Mouse (Mus musculus) liver, adult 2 months (tissue): Measurements from ENCODE around the gene Doc2b. TPM values are rescaled to one million over a fixed set of nuclear protein-coding genes. Genes with fewer than 3 reads are reported as not detected.
A peak's percentile ranks its signal among the peaks of the same experiment; 100 is the strongest.

Experiments
- DNase-seq: peaks from one replicate; pipeline ENCODE4 v3.0.0-alpha.2; 2011; ENCODE audit warnings: low read depth, low spot score; ENCODE audit errors: extremely low read depth
- H3K27ac ChIP-seq: fragments of 200-500 bp; replicated peaks from 2 replicates; pipeline ENCODE4 v1.5.1; 2012; ENCODE audit warnings: low read depth, mild to moderate bottlenecking, control low read depth, inconsistent platforms, low read length; ENCODE audit not compliant: insufficient read depth
- H3K27me3 ChIP-seq: fragments of 200-500 bp; 2 replicates; pipeline ENCODE4 v1.6.1; 2012; ENCODE audit warnings: mild to moderate bottlenecking, moderate library complexity, low read length, inconsistent platforms; ENCODE audit not compliant: control insufficient read depth, insufficient read depth
- H3K36me3 ChIP-seq: fragments of 200-500 bp; 2 replicates; pipeline ENCODE4 v1.6.1; 2012; ENCODE audit warnings: low read length, inconsistent platforms; ENCODE audit not compliant: control insufficient read depth, insufficient read depth
- H3K4me1 ChIP-seq: fragments of 200-500 bp; 2 replicates; pipeline ENCODE4 v1.6.1; 2011; ENCODE audit warnings: low read length; ENCODE audit not compliant: control insufficient read depth, insufficient read depth
- H3K4me3 ChIP-seq: fragments of 200-500 bp; 2 replicates; pipeline ENCODE4 v1.5.1; 2011; ENCODE audit warnings: low read depth, mild to moderate bottlenecking, control low read depth, low read length, moderate library complexity; ENCODE audit not compliant: insufficient read depth
- H3K79me2 ChIP-seq: fragments of 200-500 bp; 2 replicates; pipeline ENCODE4 v1.6.1; 2012; ENCODE audit warnings: inconsistent platforms, mild to moderate bottlenecking, low read length, moderate library complexity; ENCODE audit not compliant: control insufficient read depth, insufficient read depth
- H3K9ac ChIP-seq: fragments of 200-500 bp; 2 replicates; pipeline ENCODE4 v1.6.1; 2012; ENCODE audit warnings: low read depth, mild to moderate bottlenecking, control low read depth, inconsistent platforms, low read length
- CTCF ChIP-seq: fragments of 200-500 bp; IDR thresholded peaks from 2 replicates; pipeline ENCODE4 v1.5.1; 2011; ENCODE audit warnings: low read depth, low read length, control low read depth
- POLR2A ChIP-seq: fragments of 200-500 bp; IDR thresholded peaks from 2 replicates; pipeline ENCODE4 v1.6.1; 2011; ENCODE audit warnings: low read length, control low read depth; ENCODE audit not compliant: insufficient read depth; ENCODE audit errors: extremely low read depth
- WGBS: fragments of 180-500 bp; shearing (Covaris S2); methylation state at CpG from one replicate; pipeline ENCODE4 v1.1.7; 2018; 5-methylcytosine and 5-hydroxymethylcytosine counted together
- polyA plus RNA-seq: library from polyadenylated mRNA; depleted of rRNA; stranded (reverse); fragments of >200 nt; gene quantifications from 2 replicates; pipeline ENCODE4 v1.2.3, GENCODE M21; 2012
- total RNA-seq: library from RNA; depleted of rRNA; stranded (reverse); fragments of >200 nt; gene quantifications from 2 replicates; pipeline ENCODE4 v1.2.3, GENCODE M21; 2014

Doc2b gene
- total and polyA plus RNA-seq, 2 experiments = 0.07 to 0.09 TPM

GRCm38 (mm10) chr11:75738477-75738821, 57.4 kb downstream of the Doc2b start:
- Histone ChIP-seq H3K27ac (no peak overlapping the region), H3K79me2 (peaks cover 60% of the 10 kb centered on the region), H3K4me3 (no peak overlapping the region), H3K27me3 (no peaks in the 10 kb centered on the region), H3K9ac (no peak overlapping the region), H3K36me3 (no peaks in the 10 kb centered on the region; the same call in 1 of the 2 replicates), H3K4me1 (peaks cover 48% of the 10 kb centered on the region)
- no peak for DNase-seq
- TF ChIP-seq POLR2A (no peak), CTCF (no peak)
- WGBS = 84% methylated on average over 7 of the region's 7 CpGs

GRCm38 (mm10) chr11:75737806-75738476, 57.9 kb downstream of the Doc2b start:
- Histone ChIP-seq H3K27me3 (no peaks in the 10 kb centered on the region), H3K79me2 (peaks cover 61% of the 10 kb centered on the region), H3K4me3 (no peak overlapping the region), H3K27ac (peak overlapping the region; percentile 21; the same call in 1 of the 2 replicates), H3K9ac (no peak overlapping the region), H3K4me1 (peaks cover 46% of the 10 kb centered on the region), H3K36me3 (no peaks in the 10 kb centered on the region; the same call in 1 of the 2 replicates)
- TF ChIP-seq POLR2A (no peak), CTCF (no peak)
- WGBS = 11% methylated on average over 2 of the region's 2 CpGs
- DNase-seq = peak; percentile 93

GRCm38 (mm10) chr11:75736978-75737377, 58.9 kb downstream of the Doc2b start:
- TF ChIP-seq CTCF (no peak), POLR2A (no peak)
- H3K27me3 ChIP-seq = no peaks in the 10 kb centered on the region
- DNase-seq = no peak
- H3K4me1 ChIP-seq = peaks cover 42% of the 10 kb centered on the region
- H3K4me3 ChIP-seq = no peak overlapping the region
- H3K27ac ChIP-seq = 0 out of 2 replicates have a peak overlapping the region, but pooled peaks have one; percentile 5
- peaks cover 57% of the 10 kb centered on the region for H3K79me2 ChIP-seq
- H3K9ac ChIP-seq = no peak overlapping the region; the same call in 1 of the 2 replicates
- H3K36me3 ChIP-seq = no peaks in the 10 kb centered on the region; the same call in 1 of the 2 replicates
- 30% methylated on average over 3 of the region's 3 CpGs for WGBS

- no peak overlapping the region for H3K9ac ChIP-seq
- H3K4me1 ChIP-seq = peaks cover 34% of the 10 kb centered on the region
- no peak for TF ChIP-seq CTCF
- TF ChIP-seq POLR2A = no peak
- no peaks in the 10 kb centered on the region; the same call in 1 of the 2 replicates for H3K36me3 ChIP-seq
- no peak for DNase-seq
- H3K27me3 ChIP-seq = no peaks in the 10 kb centered on the region
- no peak overlapping the region for H3K27ac ChIP-seq
- peaks cover 52% of the 10 kb centered on the region; the same call in 1 of the 2 replicates for H3K79me2 ChIP-seq
- no peak overlapping the region for H3K4me3 ChIP-seq
- 42% methylated on average over 5 of the region's 5 CpGs for whole genome bisulfite sequencing
Observed at GRCm38 (mm10) chr11:75735462-75736252, 60.2 kb downstream of the Doc2b start.

- Histone ChIP-seq H3K27ac (peak overlapping the region; percentile 94), H3K4me1 (peaks cover 24% of the 10 kb centered on the region), H3K36me3 (no peaks in the 10 kb centered on the region), H3K9ac (peak overlapping the region; percentile 89), H3K79me2 (peaks cover 34% of the 10 kb centered on the region; the same call in 1 of the 2 replicates), H3K4me3 (peak overlapping the region; percentile 88), H3K27me3 (no peaks in the 10 kb centered on the region)
- no peak for TF ChIP-seq POLR2A
- no peak for TF ChIP-seq CTCF
- DNase-seq = no peak
- WGBS = under 1% methylated on average over 50 of the region's 52 CpGs
Observed at GRCm38 (mm10) chr11:75733227-75733940, 62.5 kb downstream of the Doc2b start.
